Mouse (Mus musculus): ENCODE data around the gene Zic2.
A peak's percentile ranks its signal among the peaks of the same experiment; 100 is the strongest.
"Not testable (repeated sequence)": the region's sequence is repeated elsewhere in the genome, so short reads cannot be mapped to it uniquely, and the experiment has no call there.

Zic2 gene

GRCm38 (mm10) chr14:122474891-122475556 lies at the start of gene Zic2:
Gene Zic2, plus strand, starts transcription at chr14:122475435.
- peak; percentile 84 for DNase-seq (ENCODE audit: extremely low spot score)

- no peak for DNase-seq (ENCODE audit: extremely low spot score)
These were observed 48.6 kb upstream of the Zic2 start for GRCm38 (mm10) chr14:122426529-122427203.

GRCm38 (mm10) chr14:122427204-122427560 lies 48.1 kb upstream of the Zic2 start:
- no peak for DNase-seq (ENCODE audit: extremely low spot score)

GRCm38 (mm10) chr14:122427654-122428053 lies 47.6 kb upstream of the Zic2 start:
- no peak for DNase-seq (ENCODE audit: extremely low spot score)

- no peak for DNase-seq (ENCODE audit: extremely low spot score)
These were observed 42.7 kb upstream of the Zic2 start for GRCm38 (mm10) chr14:122432558-122432957.

GRCm38 (mm10) chr14:122434039-122434438 lies 41.2 kb upstream of the Zic2 start:
- DNase-seq (ENCODE audit: extremely low spot score) = no peak

GRCm38 (mm10) chr14:122436850-122437249 lies 38.4 kb upstream of the Zic2 start:
- DNase-seq (ENCODE audit: extremely low spot score) = no peak

- DNase-seq (ENCODE audit: extremely low spot score) = peak; percentile 62
These were observed 25.4 kb upstream of the Zic2 start for GRCm38 (mm10) chr14:122449601-122450495.

- peak; percentile 65 for DNase-seq (ENCODE audit: extremely low spot score)
These were observed 24.5 kb upstream of the Zic2 start, which contains the start of gene Gm5089 for GRCm38 (mm10) chr14:122450496-122451382. Gene Gm5089, minus strand, starts transcription at chr14:122451115.

GRCm38 (mm10) chr14:122451551-122452145 lies 23.6 kb upstream of the Zic2 start:
- DNase-seq (ENCODE audit: extremely low spot score) = no peak

GRCm38 (mm10) chr14:122452701-122453387 lies 22.4 kb upstream of the Zic2 start:
- peak; percentile 68 for DNase-seq (ENCODE audit: extremely low spot score)

GRCm38 (mm10) chr14:122453388-122453995 lies 21.7 kb upstream of the Zic2 start:
- peak; percentile 87 for DNase-seq (ENCODE audit: extremely low spot score)

GRCm38 (mm10) chr14:122453996-122454738 lies 21.1 kb upstream of the Zic2 start:
- peak; percentile 79 for DNase-seq (ENCODE audit: extremely low spot score)

GRCm38 (mm10) chr14:122454901-122455561 lies 20.2 kb upstream of the Zic2 start:
- peak; percentile 42 for DNase-seq (ENCODE audit: extremely low spot score)

GRCm38 (mm10) chr14:122455562-122455958 lies 19.7 kb upstream of the Zic2 start:
- DNase-seq (ENCODE audit: extremely low spot score) = no peak

- not testable (repeated sequence) for DNase-seq (ENCODE audit: extremely low spot score)
These were observed 15.9 kb upstream of the Zic2 start for GRCm38 (mm10) chr14:122459332-122459731.

- no peak for DNase-seq (ENCODE audit: extremely low spot score)
These were observed 15.5 kb upstream of the Zic2 start for GRCm38 (mm10) chr14:122459776-122460175.

- no peak for DNase-seq (ENCODE audit: extremely low spot score)
These were observed 15.0 kb upstream of the Zic2 start for GRCm38 (mm10) chr14:122460226-122460625.

- no peak for DNase-seq (ENCODE audit: extremely low spot score)
These were observed 13.7 kb upstream of the Zic2 start for GRCm38 (mm10) chr14:122461500-122461899.

Data from embryo, embryonic 9.5 days (tissue).